Mouse (Mus musculus): Measurements from ENCODE around the gene Osm.

Gene Osm

DNA sequence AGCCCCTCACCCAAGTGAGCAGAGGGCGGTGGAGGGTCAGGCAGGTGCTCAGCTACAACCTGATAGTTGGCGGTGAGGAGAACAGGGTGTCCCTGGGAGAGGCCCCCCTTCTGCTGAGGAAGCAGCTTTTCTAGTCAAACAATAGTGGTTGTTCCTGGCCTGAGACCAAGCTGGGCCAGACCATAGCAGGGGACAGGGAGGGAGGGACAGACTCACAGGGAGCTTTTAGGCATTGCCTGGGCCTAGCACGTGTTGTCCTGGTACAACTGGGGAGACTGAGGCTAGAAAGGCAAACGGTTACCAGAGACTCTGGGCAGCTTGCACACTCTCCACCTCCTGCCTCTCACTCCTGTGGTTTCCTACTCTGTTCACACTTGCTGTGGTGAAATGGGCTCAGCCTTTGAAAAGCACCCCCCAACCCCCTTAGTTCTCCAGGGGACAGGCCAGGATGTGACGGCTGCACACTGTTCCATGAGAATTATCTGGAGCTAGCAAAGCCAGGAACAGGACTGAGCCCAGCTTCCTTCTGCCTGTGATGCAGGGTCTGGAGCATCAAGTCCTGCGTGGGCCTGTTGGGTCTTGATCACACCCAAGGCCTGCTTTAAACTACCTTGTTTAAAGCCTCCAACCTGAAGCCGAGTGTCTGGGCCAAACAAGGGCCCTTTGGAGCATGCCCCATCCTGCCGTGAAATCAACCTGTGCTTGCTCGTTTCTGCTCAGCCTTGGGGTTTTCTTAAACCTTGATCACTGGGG lies 19.8 kb upstream of the Osm start:
- no peak for DNase-seq

DNA sequence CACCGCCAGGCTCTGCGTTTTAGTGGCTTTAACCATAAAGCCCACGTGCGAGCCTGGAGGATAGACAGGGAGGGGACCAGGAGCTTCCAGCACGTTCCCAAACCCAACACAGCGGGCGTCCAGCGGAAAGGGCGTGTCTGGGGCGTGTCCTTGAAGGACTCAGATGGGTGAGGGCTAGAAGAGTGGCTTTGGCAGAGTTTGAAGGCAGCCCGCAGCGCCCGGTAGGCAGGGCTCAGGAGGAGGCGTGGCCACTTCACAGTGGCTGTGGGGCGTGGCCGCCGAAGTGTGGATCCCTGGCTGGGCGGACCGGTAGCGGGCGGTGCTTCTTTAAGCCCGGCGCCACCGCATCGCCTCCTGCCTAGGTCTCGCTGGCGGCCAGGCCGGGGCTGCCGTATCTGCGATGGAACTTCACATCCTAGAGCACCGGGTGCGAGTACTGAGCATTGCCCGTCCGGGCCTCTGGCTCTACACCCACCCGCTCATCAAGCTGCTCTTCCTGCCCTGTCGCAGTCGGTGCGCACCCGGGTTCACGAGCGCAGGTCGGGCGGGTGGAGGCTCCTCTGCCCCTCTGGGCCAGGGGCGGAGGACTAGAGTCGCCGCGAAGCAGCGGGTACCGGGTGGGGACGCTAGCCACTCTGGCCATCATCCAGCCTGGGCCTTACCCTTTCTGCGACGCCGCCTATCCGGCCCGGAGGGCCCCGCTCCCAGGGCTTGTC lies 18.1 kb upstream of the Osm start, which contains the start of gene Castor1:
TSS of gene Castor1 (plus strand) at position 312 of the 716 bp plus-strand sequence.
- DNase-seq = peak; percentile 81

DNA sequence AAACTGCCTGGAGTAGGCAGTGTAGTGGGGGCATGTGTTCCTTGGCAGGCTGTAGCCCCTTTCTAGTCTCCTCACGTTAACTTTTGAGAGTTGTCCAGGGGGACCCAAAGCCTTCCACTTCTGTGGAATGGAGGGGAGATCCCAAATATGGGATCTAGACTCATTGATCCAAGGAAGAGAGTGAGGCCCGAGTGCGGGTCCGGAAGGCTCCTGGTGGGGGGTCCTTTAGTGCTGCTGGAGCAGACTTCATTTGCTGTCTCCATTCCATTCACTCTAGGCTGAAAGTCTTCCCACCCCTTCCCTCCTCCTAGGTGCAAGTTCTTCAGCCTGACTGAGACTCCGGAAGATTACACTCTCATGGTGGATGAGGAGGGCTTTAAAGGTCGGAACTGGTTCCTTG lies 17.6 kb upstream of the Osm start:
- no peak for DNase-seq

DNA sequence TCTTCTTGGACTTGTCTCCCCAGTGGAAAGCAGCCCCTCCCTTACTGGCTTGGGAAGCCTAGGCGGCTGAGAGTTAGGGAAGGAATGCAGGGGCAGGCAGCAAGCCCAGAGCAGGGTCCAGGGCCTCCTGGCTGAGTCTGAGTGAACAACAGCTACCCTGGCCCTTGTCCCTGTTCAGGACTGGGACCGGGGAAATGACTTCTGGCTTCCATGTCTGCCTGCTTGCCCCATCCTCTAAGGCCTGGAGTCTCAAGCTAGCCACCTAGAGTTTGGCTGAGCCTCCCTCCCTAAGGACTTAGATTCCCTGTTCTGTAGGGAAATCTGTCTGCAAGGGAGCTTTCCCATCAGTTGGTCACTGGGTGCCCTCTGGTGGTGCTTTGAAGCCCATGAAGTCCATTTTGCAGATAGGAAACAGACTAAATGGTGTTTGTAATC lies 16.9 kb upstream of the Osm start:
- peak; percentile 74 for DNase-seq

DNA sequence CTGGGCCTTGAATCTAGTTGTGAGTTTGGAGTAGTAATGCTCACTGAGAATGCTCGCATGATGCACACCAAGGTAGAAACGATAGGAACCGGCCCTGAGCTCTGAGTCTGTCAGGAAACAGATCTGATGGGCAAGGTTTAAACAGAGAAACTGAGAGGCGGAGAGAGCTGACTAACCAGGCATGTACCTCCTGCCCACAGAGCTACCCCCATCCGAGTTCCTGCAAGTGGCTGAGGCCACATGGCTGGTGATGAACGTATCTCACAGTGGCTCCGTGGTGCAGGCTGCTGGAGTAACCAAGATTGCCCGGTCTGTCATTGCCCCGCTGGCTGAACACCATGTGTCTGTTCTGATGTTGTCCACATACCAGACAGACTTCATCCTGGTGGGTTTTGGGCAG lies 16.3 kb upstream of the Osm start:
- DNase-seq = no peak

DNA sequence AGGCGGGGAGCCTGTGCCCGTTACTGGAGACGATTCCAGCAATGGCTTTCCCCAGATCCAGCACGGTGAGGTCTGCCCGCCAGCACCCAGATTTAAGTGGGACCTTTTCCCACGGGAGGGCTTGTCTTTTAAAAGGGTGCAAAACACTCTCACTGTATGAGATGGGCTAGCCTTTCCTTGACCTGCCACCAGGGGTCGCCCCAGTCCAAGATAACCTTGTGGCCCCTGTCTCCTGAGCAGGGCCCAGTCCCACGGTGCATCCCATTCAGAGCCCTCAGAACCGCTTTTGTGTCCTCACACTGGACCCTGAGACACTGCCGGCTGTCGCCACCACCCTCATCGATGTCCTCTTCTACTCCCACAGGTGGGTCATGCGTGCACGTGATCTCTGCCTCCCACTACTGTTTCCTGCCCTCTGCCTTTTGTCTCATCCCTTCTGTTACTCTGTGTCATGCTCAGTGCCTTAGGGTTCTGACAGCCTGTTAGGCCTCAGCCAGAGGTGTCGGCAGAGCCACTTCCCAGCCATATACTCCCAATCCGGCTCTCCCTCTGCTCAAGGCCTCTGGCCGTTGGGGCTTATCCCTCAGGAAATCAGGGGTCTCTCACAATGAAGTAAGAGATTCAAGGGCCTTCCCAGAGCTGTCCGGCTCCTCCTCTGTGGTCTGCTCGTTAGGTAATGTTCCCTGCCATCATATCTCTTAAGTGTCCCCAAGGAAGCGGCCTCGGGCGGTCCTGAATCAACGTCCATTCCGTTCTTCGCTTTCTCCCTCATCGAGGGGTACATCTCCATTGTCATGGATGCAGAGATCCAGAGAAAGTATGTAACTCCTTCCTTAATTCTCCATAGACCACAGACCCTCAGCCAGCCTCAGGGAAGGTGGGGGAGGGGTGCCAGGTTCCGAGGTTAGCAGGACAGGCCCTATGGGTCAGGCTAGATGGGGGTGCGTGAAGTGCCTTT lies 15.5 kb upstream of the Osm start:
- no peak for DNase-seq

DNA sequence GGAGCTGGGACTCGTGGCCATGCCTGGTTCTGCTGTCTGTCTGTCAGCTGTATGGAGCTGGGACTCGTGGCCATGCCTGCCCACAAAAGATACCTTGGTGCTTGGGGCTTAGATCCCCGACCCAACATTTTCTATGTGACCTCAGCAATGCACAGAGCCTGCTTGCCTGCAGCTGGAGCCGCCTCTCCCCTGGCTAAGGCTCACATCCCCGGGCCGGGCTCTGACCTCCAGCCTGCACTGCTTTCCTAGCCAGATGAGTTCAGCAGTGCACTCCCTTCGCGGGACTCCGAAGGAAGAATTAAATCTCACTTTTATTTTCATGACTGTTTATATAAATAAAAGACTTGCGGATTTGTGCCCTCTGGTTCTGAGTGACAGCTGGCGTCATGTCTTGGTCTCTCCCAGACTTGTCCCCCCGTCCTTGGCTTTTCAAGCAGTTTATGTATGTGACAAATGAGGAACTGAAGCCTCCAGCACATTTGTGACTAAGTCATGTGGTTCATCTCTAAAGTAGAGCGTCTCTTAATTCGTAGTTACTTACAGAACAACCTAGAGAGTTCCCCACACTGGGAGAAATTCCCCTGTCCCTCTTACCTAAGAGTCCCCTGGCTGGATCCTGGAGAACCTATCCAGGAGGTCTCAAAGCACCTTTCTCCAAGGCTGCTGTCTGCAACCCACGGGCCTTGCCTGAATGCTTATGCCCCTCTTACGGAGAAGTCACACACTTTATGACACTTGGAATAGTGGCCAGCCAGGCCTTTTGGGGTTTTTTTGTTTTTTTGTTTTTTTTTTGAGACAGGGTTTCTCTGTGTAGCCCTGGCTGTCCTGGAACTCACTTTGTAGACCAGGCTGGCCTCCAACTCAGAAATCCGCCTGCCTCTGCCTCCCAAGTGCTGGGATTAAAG lies 13.9 kb upstream of the Osm start:
- DNase-seq = no peak

DNA sequence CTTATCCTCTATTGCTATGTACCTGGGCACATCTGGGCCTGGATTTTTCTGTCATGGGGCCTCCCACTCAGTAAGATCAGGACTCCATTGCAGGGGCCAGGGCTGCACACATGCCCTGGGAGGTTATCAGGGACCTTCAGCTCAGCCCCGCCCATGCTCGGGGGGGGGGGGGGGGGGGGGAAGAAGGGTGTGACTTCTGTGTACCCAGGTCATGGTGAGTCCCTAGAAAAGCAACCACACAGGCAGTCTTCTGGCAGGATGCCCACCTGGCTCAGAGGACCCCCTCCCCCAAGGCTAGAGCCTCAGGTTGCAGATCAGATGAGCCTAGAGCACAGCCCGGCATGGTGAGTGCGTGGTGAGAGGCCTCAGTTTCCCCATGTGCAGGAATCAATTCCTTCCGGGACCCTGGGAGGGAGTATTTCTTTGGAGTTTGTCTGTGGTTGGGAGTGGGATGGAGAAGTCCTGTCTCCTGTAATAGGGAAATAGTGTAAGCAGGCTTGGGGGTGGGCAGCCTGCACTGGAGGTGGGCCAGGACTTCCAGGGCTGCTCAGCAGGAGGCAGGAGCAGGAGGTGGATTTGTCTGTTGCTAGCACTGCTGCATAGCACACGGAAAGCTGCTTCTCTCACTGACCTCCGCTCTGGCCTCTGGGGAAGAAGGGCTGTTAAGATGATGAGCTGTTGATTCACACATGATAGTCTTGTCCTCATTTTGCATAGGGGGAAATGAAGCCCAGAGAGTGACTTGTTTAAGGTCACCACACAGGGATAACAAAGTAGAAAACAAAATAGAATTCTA lies 12.6 kb upstream of the Osm start:
- DNase-seq = no peak

DNA sequence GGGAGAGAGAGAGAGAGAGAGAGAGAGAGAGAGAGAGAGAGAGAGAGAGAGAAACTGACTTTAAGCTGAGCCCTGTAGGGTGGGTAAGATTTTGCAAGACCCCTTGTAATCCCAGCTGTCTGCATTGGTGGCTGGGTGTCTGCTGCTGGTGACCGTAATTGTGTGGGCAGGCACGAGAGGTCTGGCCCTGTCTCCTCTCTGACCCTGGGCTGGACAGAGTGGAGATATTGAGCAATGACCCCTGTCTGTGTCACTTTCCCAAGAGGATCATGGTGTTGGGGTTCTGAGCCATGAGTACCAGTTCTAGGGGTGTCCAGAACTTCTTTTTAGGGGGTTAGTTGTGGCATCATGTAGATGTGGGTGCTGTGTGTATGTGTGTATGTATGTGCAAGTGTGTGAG lies 12.0 kb upstream of the Osm start:
- no peak for DNase-seq

DNA sequence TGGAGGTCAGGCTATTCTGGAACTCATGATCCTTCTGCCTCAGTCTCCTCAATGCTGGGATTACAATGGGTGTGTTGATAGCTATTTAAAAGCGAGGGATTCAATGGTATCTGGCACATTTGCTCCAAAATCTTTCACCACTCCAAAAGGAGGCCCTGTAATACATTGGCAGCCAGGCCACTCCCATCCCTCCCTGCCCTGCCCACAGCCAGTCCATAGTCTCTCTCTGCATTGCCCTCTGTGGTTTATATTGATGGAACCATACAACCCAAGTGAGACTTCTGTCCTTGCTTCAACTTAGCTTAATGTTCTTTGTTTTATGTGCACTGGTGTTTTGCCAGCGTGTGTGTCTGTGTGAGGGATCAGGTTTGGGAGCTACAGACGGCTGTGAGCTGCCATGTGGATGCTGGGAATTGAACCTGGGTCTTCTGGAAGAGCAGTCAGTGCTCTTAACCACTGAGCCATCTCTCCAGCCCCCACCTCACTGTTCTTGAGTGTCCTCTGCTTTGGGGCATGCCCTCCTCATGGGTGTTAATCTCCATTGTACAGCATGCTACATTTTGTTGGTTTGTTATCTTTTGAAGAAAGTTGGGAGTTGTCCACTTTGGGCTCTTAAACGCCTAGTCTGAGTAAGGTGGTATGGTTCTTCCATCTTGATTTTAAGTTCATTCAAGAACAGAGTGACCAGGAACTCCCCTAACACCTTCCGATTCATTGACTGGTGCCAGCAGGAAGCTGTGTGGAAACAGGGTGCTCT lies 9.5 kb upstream of the Osm start:
- DNase-seq = no peak

DNA sequence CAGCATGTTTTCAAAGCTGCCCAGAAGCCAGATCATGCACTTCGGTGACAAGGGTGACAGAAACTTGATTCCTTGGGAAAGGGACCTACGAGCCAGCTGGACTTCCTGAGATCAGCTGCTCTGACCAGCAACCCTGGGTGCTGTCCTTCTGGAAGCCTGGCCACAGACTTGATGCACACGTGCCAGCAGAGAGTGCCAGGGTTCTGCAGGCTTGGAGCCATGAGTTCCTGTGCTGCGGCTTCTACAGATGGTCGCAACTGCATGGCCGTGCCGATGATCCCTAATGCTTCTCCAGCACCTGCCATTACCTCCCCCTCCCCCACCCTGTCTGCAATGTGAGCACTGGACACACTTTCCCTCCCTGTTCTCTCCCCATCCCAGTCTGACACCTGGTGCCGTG lies 7.8 kb upstream of the Osm start:
- no peak for DNase-seq

DNA sequence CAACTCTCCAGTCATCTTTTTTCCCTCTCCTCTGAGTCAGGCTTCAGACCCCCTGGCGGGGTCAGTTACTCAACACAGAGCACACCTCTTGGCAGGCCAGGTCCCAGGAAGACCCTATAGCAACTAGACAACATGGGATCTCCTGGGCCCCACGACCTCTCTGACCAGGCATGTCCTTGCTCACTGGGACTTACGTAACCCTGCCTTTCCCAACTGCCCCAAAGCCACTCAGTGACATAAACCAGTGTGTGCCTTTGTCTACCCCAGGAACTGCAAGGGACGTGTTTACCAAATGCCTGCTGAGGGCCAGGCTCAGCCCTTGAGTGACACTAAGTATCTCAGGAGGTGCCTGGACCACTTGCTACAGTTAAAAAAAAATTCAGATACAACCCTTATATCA lies 6.4 kb upstream of the Osm start:
- DNase-seq = no peak

DNA sequence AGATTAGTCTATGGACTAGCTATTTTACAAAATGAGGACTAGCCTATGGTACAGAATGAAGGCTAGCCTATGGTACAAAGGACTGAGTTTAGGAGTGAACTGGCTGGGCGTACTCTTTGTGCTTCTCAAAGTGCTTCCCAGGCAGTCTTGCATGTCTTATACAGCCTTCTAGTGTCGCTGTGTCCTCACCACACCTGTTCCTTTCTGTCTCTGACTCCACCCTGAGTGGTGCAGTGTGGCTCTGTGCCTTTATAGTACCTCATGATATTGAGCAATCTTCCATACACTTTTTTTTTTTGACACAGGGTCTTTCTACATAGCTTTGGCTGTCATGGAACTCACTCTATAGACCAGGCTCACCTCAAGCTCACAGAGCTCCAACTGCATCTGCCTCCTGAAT lies 4.8 kb upstream of the Osm start:
- DNase-seq = no peak

DNA sequence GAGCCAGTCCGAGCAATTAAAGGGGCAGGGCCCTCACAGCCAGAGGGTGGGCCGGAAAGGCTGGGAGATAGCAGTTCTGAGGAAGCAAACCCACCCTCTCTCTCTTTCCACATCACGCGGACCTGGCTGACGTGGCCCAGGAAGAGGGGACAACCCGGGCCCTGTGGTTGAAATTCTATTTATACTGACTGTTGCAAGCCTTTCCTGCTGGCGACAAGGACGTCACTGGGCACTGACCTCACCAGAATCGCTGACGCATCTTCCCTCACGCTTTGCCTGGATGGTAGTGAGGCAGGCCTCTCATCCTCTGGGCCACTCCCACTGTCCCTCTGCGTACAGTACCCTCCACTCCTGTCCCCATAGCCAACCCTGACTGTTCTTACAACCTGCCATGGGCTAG lies 3.6 kb upstream of the Osm start:
- peak; percentile 79 for DNase-seq

DNA sequence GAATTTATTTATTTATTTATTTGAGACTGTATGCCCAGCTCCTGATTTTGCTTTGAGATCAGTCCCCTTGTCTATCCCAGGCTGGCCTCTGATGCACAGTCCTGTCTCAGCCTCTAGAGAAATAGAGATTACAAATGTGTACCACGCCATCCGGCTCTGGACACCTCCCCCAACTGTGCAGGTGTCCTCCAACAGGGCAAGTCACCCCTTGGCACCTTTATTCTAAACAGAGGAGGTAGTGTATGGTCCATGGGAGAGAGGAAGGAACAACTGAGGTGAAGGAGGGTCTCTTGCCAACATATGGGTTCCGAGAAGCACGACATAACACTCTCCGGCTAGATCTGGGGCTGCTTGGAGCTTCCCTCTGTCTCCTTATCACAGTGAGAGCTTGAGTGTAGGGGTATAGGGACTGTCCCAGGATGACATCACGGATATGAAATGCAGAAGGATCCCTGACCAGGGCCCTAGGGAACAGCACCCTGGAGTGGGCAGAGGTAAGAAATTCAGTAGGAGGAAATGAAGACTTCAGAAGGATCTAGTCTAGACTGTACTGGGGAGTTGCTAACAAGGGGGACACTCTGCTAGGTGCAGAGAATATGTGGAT lies 1.1 kb upstream of the Osm start:
- no peak for DNase-seq

DNA sequence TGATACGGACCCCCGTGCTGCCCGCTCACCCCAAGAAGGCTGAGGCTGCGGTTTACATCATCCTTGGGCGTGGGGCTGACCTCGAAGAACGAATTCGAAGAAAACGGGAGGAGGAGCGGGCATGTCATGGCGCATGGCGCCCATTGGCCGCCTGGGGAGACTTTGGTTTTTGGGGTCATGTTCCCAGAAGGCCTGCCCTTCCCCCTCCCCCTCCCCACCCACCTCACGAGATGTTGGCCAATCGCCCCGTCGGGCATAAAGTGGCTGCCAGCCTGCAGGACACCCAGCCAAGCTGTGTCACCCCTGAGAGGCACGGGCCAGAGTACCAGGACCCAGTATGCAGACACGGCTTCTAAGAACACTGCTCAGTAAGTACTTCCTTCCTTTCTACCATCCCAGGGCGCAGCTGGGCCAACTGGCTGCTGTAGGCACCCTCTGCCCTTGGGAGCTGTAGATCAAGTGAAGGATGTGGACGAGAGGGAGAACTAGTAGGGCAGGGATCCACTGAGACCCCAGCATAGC lies 387 bp downstream of the Osm start:
- DNase-seq = no peak

DNA sequence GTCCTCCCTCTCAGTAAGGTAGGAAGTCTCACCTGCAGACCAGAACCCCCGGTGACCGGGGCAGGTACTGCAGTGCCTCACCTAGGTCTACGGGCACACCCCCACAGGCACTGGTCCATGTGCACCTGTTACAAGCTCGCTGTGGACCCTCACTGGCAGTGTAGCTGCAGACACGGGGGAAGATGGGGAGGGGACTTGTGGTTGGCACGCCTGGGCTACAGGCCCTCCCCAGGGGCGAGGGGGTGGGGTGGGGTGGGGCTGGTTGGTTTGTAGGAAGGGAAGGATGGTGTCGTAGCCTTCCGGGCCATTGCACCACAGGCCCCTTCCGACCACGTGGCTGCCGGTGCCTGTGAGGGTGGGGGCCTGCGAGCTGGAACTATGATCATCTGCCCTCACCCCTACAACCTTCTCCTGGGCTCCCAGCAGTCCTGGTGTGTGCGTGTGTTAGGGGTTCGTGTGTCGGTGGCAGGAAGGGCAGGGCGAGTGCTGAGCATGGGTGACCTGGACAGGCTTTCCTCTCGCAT lies 1.2 kb downstream of the Osm start:
- DNase-seq = no peak

DNA sequence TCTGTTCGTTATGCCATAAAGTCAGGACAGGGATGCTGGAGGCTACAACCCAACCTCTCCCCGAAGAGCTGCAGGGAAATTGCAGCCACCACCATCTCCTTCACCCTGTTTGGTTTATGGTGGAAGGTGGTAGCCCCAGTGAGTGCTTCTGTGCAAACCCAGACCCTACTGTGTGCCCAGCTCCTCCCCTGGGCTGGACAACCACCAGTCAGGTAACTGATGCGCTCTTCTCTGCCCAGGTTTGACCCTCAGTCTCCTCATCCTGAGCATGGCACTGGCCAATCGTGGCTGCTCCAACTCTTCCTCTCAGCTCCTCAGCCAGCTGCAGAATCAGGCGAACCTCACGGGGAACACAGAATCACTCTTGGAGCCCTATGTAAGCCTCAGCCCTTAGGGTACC lies 1.9 kb downstream of the Osm start:
- no peak for DNase-seq

DNA sequence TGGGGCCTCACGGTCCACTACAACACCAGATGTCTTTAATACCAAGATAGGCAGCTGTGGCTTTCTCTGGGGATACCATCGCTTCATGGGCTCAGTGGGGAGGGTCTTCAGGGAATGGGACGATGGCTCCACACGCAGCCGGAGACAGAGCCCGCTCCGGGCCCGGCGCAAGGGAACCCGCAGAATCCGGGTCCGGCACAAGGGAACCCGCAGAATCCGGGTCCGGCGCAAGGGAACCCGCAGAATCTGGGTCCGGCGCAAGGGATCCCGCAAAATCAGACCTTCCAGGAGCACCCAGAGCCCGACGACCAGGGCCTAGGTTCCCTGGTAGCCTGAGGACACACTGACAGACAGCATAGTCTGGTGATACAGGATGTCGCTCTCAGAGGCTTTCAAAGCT lies 3.5 kb downstream of the Osm start:
- no peak for DNase-seq

DNA sequence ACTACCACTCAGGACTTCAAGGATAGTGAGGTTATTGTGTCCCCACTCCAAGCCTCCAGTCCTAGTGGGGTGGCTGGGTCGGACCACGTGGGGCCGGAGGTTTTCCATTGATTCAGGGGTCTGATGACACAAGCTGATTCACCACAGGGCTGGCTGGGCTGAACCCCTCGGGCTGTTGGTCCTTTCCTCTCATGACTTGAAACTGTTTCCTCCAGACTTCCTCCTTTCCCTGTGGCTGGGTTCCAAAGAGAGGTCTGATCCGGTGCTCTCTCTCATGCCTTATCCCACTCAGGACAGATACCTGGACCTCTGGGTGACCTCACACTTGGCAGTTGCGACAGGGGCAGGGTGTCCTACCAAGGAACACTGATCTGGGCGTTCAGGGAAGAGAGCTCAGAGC lies 3.9 kb downstream of the Osm start:
- no peak for DNase-seq

Measured in layer of hippocampus, adult 9-11 months (tissue).